Mouse (Mus musculus): ENCODE data around the gene Upb1. TPM values are rescaled to one million over a fixed set of nuclear protein-coding genes. Genes with fewer than 3 reads are reported as not detected.
A peak's percentile ranks its signal among the peaks of the same experiment; 100 is the strongest.
"Not testable (repeated sequence)": the region's sequence is repeated elsewhere in the genome, so short reads cannot be mapped to it uniquely, and the experiment has no call there.

The Upb1 gene
- polyA plus RNA-seq, 1 experiment from 2014 or later: 84.2 TPM

DNA sequence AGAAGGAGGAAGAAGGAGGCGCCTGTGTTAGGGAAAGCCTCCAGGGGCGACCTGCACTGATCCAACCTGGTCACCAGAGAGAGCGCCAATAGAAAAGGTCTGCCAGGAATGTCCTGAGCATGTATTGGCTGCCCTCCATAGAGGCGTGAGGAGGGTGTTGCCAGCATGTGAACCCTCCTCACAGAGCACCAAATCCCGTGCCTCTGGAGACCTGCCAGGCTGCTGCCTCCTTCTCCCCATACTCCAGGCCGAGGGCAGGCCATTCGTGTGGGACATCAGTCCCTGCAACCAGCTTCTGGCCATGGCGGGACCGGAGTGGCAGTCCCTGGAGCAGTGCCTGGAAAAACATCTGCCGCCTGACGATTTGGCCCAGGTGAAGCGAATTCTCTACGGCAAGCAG is 5.8 kb downstream of the Upb1 start:
- no peaks in the 10 kb centered on the region for H3K9me3 ChIP-seq (ENCODE audit: low read length)
- no peaks in the 10 kb centered on the region for H3K27me3 ChIP-seq (ENCODE audit: insufficient read depth, low read length)
- TF ChIP-seq EP300 (IDR thresholded peaks at IDR 0.05; ENCODE audit: low read depth): no peak
- TF ChIP-seq CTCF (IDR thresholded peaks at IDR 0.05; ENCODE audit: low read depth): no peak
- no peaks in the 10 kb centered on the region for H3K36me3 ChIP-seq (replicated peaks; ENCODE audit: insufficient read depth, low read length)
- WGBS (ENCODE audit: insufficient replicate concordance): 62% methylated on average over 13 of the region's 13 CpGs
- H3K4me3 ChIP-seq (ENCODE audit: low read depth, low read length): peak overlapping the region; percentile 32
- H3K4me1 ChIP-seq (ENCODE audit: insufficient read depth): peaks cover 4% of the 10 kb centered on the region; the same call in 1 of the 2 replicates
- peak overlapping the region; percentile 55 for H3K4me2 ChIP-seq (ENCODE audit: low read depth, low read length)
- peak overlapping the region; percentile 27; the same call in 1 of the 2 replicates for H3K9ac ChIP-seq (replicated peaks)
- ATAC-seq (peak; percentile 82), DNase-seq (peak; percentile 74)
- peak overlapping the region; percentile 72 for H3K27ac ChIP-seq (ENCODE audit: low read depth)

DNA sequence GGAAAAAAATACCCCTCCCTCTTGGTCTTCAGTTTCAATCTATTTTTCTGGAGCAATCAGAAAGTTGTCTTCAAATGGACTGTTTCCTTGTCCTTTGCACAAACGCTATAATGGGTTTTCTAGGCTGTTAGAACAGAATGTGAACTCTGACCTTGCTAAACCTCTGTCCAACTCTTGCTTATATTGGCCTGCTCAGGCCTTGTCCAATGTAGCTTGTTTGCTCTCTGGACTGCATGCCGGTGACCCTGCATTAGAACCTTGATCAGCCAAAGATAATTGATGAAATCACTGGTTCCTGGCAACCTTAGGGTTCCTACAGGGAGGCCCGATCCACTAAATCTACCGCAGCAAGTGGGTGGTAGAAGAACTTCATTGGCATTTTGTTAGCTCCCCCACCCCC is 6.8 kb downstream of the Upb1 start:
- H3K9ac ChIP-seq (replicated peaks): no peak overlapping the region
- H3K4me3 ChIP-seq (ENCODE audit: low read depth, low read length): 0 out of 2 replicates have a peak overlapping the region, but pooled peaks have one; percentile 32
- DNase-seq: no peak
- peak overlapping the region; percentile 72 for H3K27ac ChIP-seq (ENCODE audit: low read depth)
- no peaks in the 10 kb centered on the region for H3K9me3 ChIP-seq (ENCODE audit: low read length)
- WGBS (ENCODE audit: insufficient replicate concordance): 65% methylated on average over 4 of the region's 4 CpGs
- no peaks in the 10 kb centered on the region for H3K27me3 ChIP-seq (ENCODE audit: insufficient read depth, low read length)
- H3K36me3 ChIP-seq (replicated peaks; ENCODE audit: insufficient read depth, low read length): no peaks in the 10 kb centered on the region
- H3K4me2 ChIP-seq (ENCODE audit: low read depth, low read length): peak overlapping the region; percentile 55
- TF ChIP-seq CTCF (IDR thresholded peaks at IDR 0.05; ENCODE audit: low read depth): no peak
- 0 out of 2 replicates have a peak, but pooled peaks have one; percentile 17 for TF ChIP-seq EP300 (IDR thresholded peaks at IDR 0.05; ENCODE audit: low read depth)
- H3K4me1 ChIP-seq (ENCODE audit: insufficient read depth): peaks cover 4% of the 10 kb centered on the region; the same call in 1 of the 2 replicates
- ATAC-seq: peak; percentile 61

- Histone ChIP-seq H3K4me2 (ENCODE audit: low read depth, low read length) (peak overlapping the region; percentile 46), H3K27ac (ENCODE audit: low read depth) (peak overlapping the region; percentile 92), H3K9ac (replicated peaks) (peak overlapping the region; percentile 35; the same call in 1 of the 2 replicates)
- not testable (repeated sequence) for H3K4me1 ChIP-seq (ENCODE audit: insufficient read depth); H3K4me3 ChIP-seq (ENCODE audit: low read depth, low read length); H3K9me3 ChIP-seq (ENCODE audit: low read length); H3K36me3 ChIP-seq (replicated peaks; ENCODE audit: insufficient read depth, low read length); H3K27me3 ChIP-seq (ENCODE audit: insufficient read depth, low read length)
- DNase-seq (peak; percentile 27), ATAC-seq (peak; percentile 85)
- 15% methylated on average over 8 of the region's 10 CpGs for WGBS (ENCODE audit: insufficient replicate concordance)
Observed at GRCm38 (mm10) chr10:75411343-75412113, 10.6 kb downstream of the Upb1 start.

DNA sequence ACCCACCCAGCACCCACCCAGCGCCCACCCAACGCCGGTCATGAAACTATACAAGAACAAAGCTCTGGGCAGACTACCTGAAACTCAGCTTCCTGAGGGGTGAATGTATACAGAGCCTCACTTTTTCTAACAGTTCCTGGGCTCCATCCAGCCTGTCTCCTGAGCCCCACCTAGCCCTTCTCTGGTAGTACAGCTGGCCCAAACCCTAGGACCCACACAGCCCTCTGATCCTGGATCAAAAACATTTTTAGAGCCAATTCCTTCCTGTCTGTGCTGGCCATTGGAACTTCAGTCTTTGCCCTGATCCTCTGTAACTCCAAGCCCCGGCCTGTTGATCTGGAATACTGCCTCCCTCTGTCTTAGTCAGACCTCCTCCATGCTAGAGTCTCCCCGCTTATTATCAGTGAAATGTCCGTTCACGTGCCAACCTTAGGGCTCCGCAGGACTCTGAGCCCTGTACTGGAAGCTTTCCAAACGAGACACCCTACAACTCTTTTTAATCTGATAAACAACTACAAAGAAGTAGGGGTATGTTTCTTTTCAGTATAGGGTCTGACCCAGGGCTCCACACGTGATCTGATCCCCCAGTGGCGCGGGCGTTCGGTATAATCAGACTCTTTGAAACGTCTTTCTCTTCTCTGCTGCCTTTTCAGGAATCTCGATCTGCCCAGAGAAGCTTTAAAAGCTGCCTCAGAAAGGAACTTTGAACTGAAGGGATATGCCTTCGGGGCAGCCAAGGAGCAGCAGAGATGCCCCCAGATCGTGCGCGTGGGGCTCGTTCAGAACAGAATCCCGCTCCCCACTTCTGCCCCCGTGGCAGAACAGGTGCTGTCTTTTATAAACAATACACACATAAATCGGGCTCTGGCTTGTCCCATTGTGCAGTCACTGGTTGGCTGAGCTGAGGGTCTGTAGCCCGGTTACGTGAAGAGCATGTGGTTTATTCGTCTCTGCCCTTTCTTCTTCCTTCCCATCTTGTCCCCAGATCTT is 11.5 kb downstream of the Upb1 start:
- Histone ChIP-seq H3K9ac (replicated peaks) (peak overlapping the region; percentile 16; the same call in 1 of the 2 replicates), H3K9me3 (ENCODE audit: low read length) (no peaks in the 10 kb centered on the region), H3K4me3 (ENCODE audit: low read depth, low read length) (no peak overlapping the region), H3K27ac (ENCODE audit: low read depth) (peak overlapping the region; percentile 92), H3K4me2 (ENCODE audit: low read depth, low read length) (peak overlapping the region; percentile 32; the same call in 1 of the 2 replicates), H3K4me1 (ENCODE audit: insufficient read depth) (peaks cover 4% of the 10 kb centered on the region; the same call in 1 of the 2 replicates), H3K36me3 (replicated peaks; ENCODE audit: insufficient read depth, low read length) (no peaks in the 10 kb centered on the region), H3K27me3 (ENCODE audit: insufficient read depth, low read length) (no peaks in the 10 kb centered on the region)
- ATAC-seq (peak; percentile 36; the same call in 1 of the 2 replicates), DNase-seq (no peak)
- no peak for TF ChIP-seq EP300 (IDR thresholded peaks at IDR 0.05; ENCODE audit: low read depth)
- TF ChIP-seq CTCF (IDR thresholded peaks at IDR 0.05; ENCODE audit: low read depth): no peak
- WGBS (ENCODE audit: insufficient replicate concordance): 67% methylated on average over 24 of the region's 27 CpGs

- Histone ChIP-seq H3K9ac (replicated peaks) (no peak overlapping the region), H3K4me2 (ENCODE audit: low read depth, low read length) (no peak overlapping the region), H3K4me1 (ENCODE audit: insufficient read depth) (peaks cover 4% of the 10 kb centered on the region; the same call in 1 of the 2 replicates), H3K9me3 (ENCODE audit: low read length) (no peaks in the 10 kb centered on the region), H3K27me3 (ENCODE audit: insufficient read depth, low read length) (no peaks in the 10 kb centered on the region), H3K27ac (ENCODE audit: low read depth) (no peak overlapping the region), H3K4me3 (ENCODE audit: low read depth, low read length) (no peak overlapping the region), H3K36me3 (replicated peaks; ENCODE audit: insufficient read depth, low read length) (no peaks in the 10 kb centered on the region)
- no peak for DNase-seq
- 70% methylated on average over 7 of the region's 7 CpGs for WGBS (ENCODE audit: insufficient replicate concordance)
- no peak for ATAC-seq
- TF ChIP-seq EP300 (IDR thresholded peaks at IDR 0.05; ENCODE audit: low read depth) (no peak), CTCF (IDR thresholded peaks at IDR 0.05; ENCODE audit: low read depth) (no peak)
Observed at GRCm38 (mm10) chr10:75414925-75415324, 14.0 kb downstream of the Upb1 start.

Measured in liver, postnatal 0 days (tissue).